Mouse (Mus musculus) neural tube, embryonic 12.5 days (tissue): Measurements from ENCODE around the gene Rexo4. TPM values are rescaled to one million over a fixed set of nuclear protein-coding genes. Genes with fewer than 3 reads are reported as not detected.

ENCODE experiments used
- polyA plus RNA-seq: library from polyadenylated mRNA; unstranded; fragments of >200 nt; fragmentation: Nextera tagmentation; extraction: Ambion mirVana; gene quantifications from 2 replicates; pipeline ENCODE4 v1.2.1, GENCODE M21; 2016

Gene Rexo4
- polyA plus RNA-seq, 1 experiment from 2014 or later: 41.1 TPM

Other genes starting within 250 kb of the Rexo4 start
- not detected in 2 replicates for gene Abo, start 99.4 kb downstream of the Rexo4 start, polyA plus RNA-seq
- 28.8 and 30.2 TPM in 2 replicates for gene Surf6, start 61.5 kb downstream of the Rexo4 start, polyA plus RNA-seq
- gene Med22, start 53.7 kb downstream of the Rexo4 start, polyA plus RNA-seq: 112 and 115 TPM in 2 replicates
- gene Rpl7a, start 53.6 kb downstream of the Rexo4 start, polyA plus RNA-seq: 467 and 486 TPM in 2 replicates
- 55.3 and 55.7 TPM in 2 replicates for gene Surf2, start 48.0 kb downstream of the Rexo4 start, polyA plus RNA-seq
- 56.3 and 59.5 TPM in 2 replicates for gene Surf1, start 47.9 kb downstream of the Rexo4 start, polyA plus RNA-seq
- gene Surf4, start 30.5 kb downstream of the Rexo4 start, polyA plus RNA-seq: 137 and 140 TPM in 2 replicates
- 0.20 TPM in 1 of 2 replicates, not detected in the other for gene Stkld1, start 30.3 kb downstream of the Rexo4 start, polyA plus RNA-seq
- not detected in 2 replicates for gene Adamts13, start 9.0 kb upstream of the Rexo4 start, polyA plus RNA-seq
- 124 and 130 TPM in 2 replicates for gene Cacfd1, start 45.5 kb upstream of the Rexo4 start, polyA plus RNA-seq
- gene Slc2a6, start 63.6 kb upstream of the Rexo4 start, polyA plus RNA-seq: 6.1 and 7.9 TPM in 2 replicates
- gene Mymk, start 107.8 kb upstream of the Rexo4 start, polyA plus RNA-seq: 6.4 and 7.0 TPM in 2 replicates
- 6.4 and 9.3 TPM in 2 replicates for gene Adamtsl2, start 115.0 kb upstream of the Rexo4 start, polyA plus RNA-seq
- gene Fam163b, start 178.1 kb upstream of the Rexo4 start, polyA plus RNA-seq: 0.74 and 0.80 TPM in 2 replicates
- gene Dbh, start 200.8 kb upstream of the Rexo4 start, polyA plus RNA-seq: 0.57 and 0.79 TPM in 2 replicates